Mouse (Mus musculus) c-Kit-positive CD71-negative TER-119-negative erythroid progenitor cells, embryonic 14.5 days (primary cell): ENCODE results near the gene Tpm1.

Source experiments
- DNase-seq: peaks from one replicate; pipeline ENCODE4 v3.0.0-alpha.2; 2013; ENCODE audit warnings: low read depth

The Tpm1 gene

GRCm38 (mm10) chr9:67049086-67049824, at the start of gene Tpm1:
Gene Tpm1, minus strand, starts transcription at chr9:67049406.
- DNase-seq, result no peak

GRCm38 (mm10) chr9:67094371-67094770, 45.2 kb upstream of the Tpm1 start:
- DNase-seq, result no peak

GRCm38 (mm10) chr9:67092210-67092609, 43.0 kb upstream of the Tpm1 start:
- no peak for DNase-seq

GRCm38 (mm10) chr9:67091598-67091997, 42.4 kb upstream of the Tpm1 start:
- no peak for DNase-seq

GRCm38 (mm10) chr9:67091151-67091550, 41.9 kb upstream of the Tpm1 start:
- no peak for DNase-seq

GRCm38 (mm10) chr9:67090633-67091045, 41.4 kb upstream of the Tpm1 start:
- DNase-seq, result no peak

- no peak for DNase-seq
Measured at GRCm38 (mm10) chr9:67089167-67089566, 40.0 kb upstream of the Tpm1 start.

- DNase-seq, result no peak
Measured at GRCm38 (mm10) chr9:67083801-67084200, 34.6 kb upstream of the Tpm1 start.

GRCm38 (mm10) chr9:67081688-67082087, 32.5 kb upstream of the Tpm1 start:
- no peak for DNase-seq

- no peak for DNase-seq
Measured at GRCm38 (mm10) chr9:67077658-67078319, 28.6 kb upstream of the Tpm1 start.

GRCm38 (mm10) chr9:67077266-67077657, 28.1 kb upstream of the Tpm1 start:
- no peak for DNase-seq

GRCm38 (mm10) chr9:67072182-67072581, 23.0 kb upstream of the Tpm1 start:
- no peak for DNase-seq

GRCm38 (mm10) chr9:67071596-67071995, 22.4 kb upstream of the Tpm1 start:
- DNase-seq, result no peak

- no peak for DNase-seq
Measured at GRCm38 (mm10) chr9:67071103-67071502, 21.9 kb upstream of the Tpm1 start.

GRCm38 (mm10) chr9:67066616-67067015, 17.4 kb upstream of the Tpm1 start:
- no peak for DNase-seq

GRCm38 (mm10) chr9:67059714-67060113, 10.5 kb upstream of the Tpm1 start:
- DNase-seq, result no peak

GRCm38 (mm10) chr9:67058366-67058765, 9.2 kb upstream of the Tpm1 start:
- DNase-seq, result no peak

GRCm38 (mm10) chr9:67050736-67051337, 1.6 kb upstream of the Tpm1 start:
- DNase-seq, result no peak

- DNase-seq, result no peak
Measured at GRCm38 (mm10) chr9:67049836-67050235, 630 bp upstream of the Tpm1 start.

GRCm38 (mm10) chr9:67048483-67049085, 622 bp downstream of the Tpm1 start:
- no peak for DNase-seq

GRCm38 (mm10) chr9:67047606-67048482, 1.4 kb downstream of the Tpm1 start:
- no peak for DNase-seq
